Mouse (Mus musculus): ENCODE results near the gene Il17re.

DNA sequence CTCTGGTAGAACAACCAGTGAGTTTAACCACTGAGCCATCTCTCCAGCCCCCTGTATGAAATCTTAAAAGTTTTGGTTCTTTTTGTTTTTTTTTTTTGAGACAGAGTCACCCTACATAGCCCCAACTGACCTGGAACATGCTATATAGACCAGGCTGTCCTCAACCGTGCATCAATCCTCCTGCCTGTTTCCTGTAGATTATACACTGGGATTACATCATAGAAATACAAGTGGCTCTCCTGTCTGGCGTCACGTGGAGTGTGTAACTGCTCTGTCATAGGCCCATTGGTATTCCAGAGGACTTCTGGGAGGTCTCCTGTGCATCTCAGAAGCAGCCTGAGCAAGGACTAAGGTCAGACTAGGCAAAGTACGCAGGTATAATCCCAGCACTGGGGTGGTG lies 35.3 kb upstream of the Il17re start:
- TF ChIP-seq CTCF (IDR thresholded peaks at IDR 0.05) = no peak
- TF ChIP-seq EP300 (IDR thresholded peaks at IDR 0.05) = no peak
